Mouse (Mus musculus) gastrocnemius, postnatal 4 days (tissue): Measurements from ENCODE around the gene Lmnb2. TPM values are rescaled to one million over a fixed set of nuclear protein-coding genes. Genes with fewer than 3 reads are reported as not detected.

ENCODE experiments used
- DNase-seq, 2 experiments: peaks; one replicate each; pipeline ENCODE4 v3.0.0; 2021 to 2022; ENCODE audit warnings: low spot score in 2 of 2, mixed read lengths in 2 of 2
- long read RNA-seq, 2 experiments: library from polyadenylated mRNA; stranded (forward); transcript quantifications; one replicate each; pipeline ENCODE4 v2.0.0; 2021
- total RNA-seq, 2 experiments: library from RNA; stranded (reverse); gene quantifications; 2 replicates each; pipeline ENCODE4 v1.2.3; 2021

Lmnb2 gene
- 10 to 100 TPM; 46.8 to 50.5 TPM for total RNA-seq
- long read RNA-seq, experiment 1, transcript Lmnb2-201 (12 exons, 3,531 nt): major isoform, 28 of 57 reads
- long read RNA-seq, experiment 1, partial matches to known transcripts: 7 of 57 reads
- long read RNA-seq, experiment 1, other reads (novel, unspliced or antisense): 22 of 57 reads
- long read RNA-seq, experiment 2, transcript Lmnb2-201 (12 exons, 3,531 nt): major isoform, 56 of 92 reads
- long read RNA-seq, experiment 2, partial matches to known transcripts: 11 of 92 reads
- long read RNA-seq, experiment 2, other reads (novel, unspliced or antisense): 25 of 92 reads

DNA sequence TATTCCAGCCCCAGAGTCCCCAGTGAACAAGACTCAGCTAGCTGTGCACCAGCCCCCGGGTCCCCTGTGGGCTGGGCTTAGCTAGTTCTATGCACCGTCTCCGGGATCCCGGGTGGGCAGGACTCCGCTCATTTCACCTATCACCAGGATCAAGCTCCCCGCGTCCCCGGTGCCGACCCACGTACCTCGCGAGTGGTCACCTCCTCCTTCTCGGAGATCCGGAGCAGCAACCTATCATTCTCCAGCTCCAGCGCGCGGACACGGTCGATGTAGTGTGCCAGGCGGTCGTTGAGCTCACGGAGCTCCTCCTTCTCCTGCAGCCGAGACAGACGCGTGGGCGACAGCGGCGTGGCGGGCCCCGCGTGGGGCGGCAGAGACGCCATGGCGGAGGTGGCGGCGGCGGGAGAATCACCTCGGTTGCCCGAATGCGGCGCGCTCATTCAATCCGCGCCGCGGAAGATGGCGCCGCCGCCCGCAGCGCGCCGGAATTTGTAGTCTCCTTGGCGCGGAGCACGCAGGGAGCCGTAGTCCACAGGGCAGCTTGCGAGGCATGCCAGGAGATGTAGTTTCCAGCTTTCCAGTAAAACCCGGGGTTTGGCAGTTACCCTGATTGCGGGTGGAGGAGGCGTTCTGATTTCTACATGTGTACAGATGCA lies at the start of gene Lmnb2:
TSS of gene Lmnb2 (minus strand) at position 467 of the 656 bp plus-strand sequence.
- DNase-seq: peak in 1 of 2 experiments; percentile 77

DNA sequence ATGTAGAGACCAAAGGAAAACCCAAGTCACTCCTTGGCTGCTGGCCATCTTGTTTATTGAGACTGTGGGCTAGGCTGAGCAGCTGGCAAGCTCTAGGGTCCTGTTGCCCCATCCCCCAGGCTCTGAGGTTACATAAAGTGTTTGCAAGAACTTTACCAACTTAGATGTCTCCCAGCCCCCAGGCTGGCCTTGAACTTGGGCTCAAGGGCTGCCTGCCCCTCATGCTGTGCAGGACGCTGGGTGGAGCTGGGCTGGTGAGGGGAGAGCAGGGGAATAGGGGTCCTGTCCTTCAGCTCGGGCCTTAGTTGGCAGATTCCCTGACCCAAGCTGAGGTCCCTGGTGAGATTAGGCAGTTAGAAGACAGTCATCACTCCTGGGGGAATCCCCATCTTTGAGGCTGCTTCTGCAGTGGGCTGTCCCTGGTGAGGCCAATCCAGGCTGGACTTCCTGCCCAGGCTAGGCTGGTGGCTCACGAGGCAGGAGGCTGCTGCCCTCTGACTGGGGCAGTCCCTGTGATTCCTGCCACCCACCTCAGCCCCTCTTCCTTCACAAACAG lies 49.1 kb upstream of the Lmnb2 start:
- no peak for DNase-seq

DNA sequence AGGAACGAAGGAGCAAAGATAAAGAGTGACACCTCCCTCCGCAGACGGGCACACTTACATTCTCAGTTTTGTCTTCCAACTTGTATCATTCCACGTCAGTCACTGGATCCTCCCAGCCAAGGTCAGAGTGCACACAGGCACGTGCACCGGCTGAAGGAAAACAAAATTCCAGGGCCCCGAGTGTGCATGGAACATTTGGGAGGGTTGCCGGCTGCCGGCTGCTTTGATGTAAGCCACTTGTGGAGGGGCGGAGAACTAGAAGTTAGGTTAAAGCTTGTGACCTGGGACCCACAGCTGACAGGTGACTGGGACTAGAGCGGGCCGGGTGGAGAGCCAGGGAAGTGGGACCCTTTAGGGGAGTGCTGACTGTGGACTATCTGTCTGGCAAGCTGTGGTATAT lies 48.3 kb upstream of the Lmnb2 start:
- DNase-seq: no peak

DNA sequence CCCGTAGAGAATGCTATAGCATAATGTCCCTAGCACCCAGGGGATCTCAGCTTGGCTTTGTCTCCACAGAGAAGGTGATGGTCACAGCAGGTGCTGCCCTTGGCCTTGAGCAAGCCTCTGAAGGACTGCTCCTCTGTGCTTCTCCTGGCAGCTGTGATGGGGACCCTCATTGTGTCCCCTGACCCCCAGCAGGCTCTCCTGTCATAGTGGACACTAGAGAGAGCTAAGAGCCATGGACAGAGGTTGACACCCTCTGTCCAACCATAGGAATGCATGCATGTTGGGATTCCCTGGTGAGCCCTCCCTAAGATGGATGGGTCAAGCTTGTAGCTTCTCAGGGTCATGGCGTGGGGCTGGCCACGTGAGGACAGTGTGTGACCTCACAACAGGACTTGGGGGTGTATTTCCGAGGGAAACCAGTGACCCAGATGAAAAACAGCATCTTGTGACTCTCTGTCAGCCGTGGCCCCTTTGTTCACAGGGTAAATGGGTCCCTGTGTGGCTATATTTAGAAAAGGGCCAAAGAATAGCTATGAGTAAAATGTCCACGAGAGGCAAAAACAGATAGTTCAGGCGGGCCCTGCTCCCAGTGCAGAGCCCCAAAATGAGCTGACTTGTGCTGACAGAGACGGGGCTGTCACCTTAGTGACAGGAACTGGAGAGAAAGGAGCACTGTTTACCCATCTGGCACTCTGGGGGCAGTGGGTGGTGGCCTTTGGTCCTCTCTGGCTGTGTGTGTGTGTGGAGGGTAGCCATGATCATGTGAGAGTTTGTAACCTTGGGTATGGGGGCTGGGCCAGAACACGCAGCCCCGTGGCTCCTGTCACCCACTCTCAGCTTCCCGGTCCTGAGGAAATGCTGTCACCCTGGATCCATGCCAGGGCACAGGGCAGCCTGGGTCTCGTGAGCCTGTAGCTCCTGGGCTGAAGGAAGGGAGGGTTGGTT lies 45.3 kb upstream of the Lmnb2 start:
- DNase-seq: no peak

DNA sequence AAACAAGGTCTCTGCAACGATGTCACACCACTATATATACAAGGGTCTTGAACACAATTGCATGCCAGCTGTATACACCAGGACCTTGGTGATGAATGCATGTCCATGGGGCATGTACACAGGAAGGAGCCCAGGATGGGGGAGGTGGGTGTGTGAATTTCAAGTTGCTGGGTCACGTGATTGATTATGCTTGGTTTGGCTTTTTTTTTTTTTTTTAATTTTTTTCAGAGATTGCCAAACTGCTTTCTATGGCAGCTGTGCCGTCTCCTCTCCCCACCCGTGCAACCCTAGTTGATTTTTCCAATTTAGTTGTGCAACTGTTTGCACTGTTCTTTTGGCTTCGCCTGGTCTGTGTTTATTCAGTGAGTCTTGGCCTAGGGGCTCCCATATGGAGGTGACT lies 44.5 kb upstream of the Lmnb2 start:
- no peak for DNase-seq

DNA sequence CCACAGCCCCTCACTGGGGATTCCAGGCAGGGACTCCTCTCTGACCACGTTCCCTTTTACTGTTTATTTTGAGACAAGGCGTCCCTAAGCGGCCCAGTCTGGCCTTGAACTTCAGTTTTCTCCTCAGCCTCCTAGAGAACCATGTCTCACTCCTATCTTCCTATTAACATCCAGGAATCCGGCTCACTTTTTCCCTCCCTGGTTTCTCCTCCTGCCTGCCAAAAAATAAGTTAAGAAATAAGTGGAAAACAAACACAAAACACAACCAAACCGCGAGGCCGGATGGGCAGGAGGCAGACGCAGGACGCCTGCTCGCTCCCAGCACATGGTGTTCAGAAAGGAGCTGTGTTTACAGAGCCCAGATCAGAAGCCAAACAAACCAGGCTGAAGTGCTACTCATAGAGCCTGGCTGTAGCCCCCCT lies 44.0 kb upstream of the Lmnb2 start:
- DNase-seq: no peak

DNA sequence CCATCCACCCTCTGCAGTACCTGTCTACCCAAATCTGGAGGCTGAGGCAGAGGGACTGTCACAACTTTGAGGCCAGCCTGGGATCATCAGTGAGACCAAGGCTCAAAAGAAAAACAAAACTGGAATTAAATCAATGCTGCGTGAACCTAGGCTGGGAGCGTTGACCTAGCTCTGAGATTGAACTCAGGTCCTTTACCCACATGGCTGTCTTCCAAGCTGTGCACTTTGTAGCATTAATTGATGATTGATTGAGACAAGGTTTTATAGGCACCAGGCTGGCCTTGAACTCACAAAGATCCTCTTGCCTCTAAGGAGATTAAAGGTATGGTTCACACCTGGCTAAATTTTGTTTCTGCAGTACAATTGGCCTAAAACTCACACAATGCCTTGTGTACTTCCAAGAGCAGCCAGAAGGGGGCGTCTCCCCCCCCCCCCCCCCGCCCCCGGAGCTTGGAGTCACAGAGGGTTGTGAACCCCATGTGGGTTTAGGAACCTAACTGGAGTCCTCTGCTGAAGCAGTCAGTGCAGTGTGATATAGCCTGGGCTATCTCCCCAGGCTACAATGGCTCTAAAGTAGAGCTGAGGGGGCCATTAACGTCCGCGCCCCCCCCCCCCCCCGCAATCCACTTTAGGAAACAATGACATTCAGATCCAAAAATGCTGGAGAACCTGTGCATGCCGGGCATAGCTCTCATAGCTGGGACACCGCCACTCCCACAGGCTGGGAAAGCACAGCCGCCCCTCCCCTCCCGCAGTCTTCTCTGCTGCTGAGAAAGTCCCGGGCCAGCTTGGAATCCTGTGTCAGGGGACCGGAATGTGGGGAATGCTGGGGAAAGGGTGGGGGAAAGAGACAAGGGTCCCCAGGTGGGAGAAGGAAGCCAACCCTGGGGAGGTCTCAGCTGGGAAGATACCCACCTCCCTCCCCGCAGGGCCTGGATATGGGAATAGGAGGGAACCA lies 42.8 kb upstream of the Lmnb2 start:
- DNase-seq: peak in 1 of 2 experiments; percentile 75

DNA sequence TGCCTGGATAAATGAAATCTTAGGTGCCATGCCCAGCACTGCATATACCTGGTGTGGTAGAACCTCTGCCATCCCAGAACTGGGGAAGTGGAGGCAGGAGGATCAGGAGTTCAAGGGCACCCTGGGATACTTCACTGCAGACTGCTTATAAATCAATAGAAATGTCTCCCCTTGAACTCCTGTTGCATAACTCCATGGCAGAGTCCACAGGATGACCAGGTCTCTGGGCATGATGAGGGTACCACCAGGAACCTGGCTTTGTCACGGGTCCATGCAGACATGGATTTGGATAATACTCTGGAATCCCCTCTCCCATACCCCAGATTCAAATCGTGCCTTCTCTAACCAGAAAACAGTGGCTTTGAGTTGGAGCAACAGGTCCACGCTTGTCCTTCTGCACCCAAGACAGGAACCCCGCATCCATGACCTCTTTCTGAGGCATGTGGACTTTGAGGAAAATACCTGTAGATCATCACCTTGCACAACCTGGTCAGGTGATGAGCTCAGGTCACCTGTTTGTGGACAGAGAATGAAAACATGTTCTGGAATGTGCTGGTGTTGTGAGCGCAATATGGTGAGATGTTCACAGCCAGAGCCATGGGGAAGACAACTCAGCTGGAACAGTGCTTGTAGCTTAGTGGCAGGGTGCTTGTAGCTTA lies 41.1 kb upstream of the Lmnb2 start:
- no peak for DNase-seq

DNA sequence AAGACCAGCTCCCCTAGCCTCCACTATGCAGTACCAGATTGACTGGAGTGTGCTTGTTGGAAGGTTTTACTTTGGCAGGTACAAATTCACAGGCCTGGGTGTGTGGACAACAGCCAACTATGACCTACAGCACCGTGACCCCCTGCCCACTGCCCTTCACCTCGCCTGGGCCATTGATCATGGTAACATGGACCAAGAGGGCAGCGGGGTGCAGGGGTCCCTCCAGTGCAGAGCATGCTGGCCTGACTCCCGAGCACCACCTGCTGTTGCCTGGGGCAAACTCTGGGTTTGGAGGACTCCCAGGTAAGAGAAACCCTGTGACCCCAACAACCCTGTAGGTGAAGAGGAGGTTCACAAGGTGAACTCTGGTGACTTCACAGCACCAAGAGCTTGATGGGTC lies 39.7 kb upstream of the Lmnb2 start:
- DNase-seq: no peak

DNA sequence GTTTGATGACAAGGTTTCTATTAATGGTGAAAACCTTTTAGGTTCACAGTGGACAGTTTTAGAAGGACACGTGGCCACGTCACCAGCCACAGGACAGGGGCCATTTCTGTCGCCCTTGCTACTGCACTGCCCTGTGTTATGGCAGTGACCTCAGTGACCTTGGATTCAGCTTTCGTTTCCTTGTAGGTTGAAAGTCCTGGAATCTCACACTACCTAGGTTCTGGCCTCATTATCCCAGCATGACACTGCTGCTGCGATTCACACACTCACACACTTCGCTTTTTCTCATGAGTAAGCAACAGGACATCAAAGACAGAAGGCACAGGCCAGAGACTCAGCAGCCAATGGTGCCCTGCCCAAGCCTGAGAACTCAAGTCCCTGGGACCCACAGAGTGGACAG lies 38.9 kb upstream of the Lmnb2 start:
- DNase-seq: no peak

DNA sequence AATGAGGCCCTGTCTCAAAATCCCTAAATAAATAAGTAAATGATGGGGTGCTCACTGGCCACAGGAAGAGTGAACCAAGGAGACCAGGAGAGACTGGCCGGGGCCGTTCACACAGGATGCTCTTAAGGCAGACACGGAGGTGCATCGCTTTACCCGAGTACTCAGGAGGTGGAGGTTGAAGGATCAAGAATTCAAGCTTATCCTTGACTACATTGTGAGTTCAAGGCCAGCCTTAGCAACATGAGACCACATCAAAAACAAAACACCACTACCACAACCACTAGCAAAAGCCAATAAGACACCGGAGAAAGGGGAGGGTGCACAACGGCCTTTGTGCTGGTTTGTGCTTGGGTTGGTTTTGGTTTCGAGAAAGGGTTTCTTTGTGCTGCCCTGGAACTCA lies 38.3 kb upstream of the Lmnb2 start:
- DNase-seq: no peak

DNA sequence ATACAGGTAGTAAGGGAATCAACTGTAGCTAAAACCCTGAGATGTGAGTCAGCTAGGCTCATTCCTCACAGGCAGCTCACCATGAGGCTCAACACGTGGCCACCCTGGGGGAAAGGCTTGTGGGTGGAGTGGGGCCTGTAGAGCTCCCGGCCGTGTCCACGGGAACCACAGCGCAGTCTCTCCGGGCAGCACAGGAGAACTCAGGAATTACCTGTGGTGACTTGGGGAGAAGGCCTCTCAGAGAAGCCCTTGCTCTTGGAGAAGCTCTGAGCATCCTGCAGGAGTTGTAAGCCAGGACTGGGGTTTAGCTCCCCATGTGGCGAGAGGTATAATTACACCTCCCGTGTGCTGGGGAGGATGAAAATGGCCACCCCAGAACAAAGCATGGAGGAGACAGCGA lies 37.5 kb upstream of the Lmnb2 start:
- DNase-seq: no peak

DNA sequence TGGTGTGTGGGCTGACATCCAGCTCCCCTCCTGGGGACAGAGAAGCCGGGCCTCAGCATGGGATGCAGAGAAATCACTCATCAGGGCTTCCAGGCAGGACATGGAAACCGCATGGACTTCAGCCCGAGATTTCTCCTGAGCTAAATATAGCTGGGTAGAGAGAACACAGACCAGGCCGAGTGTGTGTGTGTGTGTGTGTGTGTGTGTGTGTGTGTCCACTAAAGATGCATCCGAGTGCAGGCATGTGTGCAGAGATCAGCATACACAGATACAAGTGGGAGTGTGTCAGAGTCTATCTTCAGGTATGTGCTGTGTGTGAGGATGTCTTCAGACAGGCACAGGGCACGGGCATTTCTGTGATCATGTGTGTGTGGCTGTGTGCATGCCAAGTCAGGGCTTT lies 36.8 kb upstream of the Lmnb2 start:
- no peak for DNase-seq

DNA sequence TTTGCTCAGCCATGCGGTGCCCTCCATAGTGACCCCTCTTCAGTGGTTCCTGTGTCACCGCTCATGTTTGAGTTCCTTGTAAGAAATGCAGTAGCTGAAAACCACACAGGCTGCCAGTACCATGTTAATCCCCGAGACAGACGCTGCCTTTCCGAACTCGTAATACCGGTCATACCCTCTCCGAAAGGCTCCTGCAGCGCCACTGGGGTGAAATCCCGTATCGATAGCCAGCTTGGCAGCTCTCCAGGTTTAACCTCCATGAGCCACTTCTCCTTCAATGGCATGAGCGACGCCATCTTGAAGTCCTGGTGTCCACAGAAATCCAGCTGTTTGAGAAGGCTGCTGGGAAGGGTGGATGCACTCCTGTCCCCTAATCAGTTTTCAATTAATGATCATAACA lies 36.4 kb upstream of the Lmnb2 start:
- no peak for DNase-seq

DNA sequence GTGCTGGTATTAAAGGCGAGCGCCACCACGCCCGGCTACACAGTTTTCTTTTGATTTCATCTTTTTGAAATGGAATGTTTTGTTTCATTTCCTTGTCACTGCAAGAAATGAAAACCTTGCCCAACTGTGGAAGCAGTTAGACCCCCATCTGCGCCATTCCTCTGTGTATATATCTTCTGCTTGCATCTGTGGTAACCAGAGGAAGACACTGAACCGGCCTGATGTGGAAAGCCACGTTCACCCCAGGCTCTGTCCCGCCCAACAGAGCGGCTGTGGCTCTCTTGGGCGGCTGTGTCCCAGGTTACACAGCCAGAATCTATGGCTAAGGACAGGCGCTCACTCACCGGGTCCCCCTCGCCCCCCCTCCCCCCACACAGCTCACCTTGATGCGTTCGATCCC lies 34.4 kb upstream of the Lmnb2 start:
- no peak for DNase-seq

DNA sequence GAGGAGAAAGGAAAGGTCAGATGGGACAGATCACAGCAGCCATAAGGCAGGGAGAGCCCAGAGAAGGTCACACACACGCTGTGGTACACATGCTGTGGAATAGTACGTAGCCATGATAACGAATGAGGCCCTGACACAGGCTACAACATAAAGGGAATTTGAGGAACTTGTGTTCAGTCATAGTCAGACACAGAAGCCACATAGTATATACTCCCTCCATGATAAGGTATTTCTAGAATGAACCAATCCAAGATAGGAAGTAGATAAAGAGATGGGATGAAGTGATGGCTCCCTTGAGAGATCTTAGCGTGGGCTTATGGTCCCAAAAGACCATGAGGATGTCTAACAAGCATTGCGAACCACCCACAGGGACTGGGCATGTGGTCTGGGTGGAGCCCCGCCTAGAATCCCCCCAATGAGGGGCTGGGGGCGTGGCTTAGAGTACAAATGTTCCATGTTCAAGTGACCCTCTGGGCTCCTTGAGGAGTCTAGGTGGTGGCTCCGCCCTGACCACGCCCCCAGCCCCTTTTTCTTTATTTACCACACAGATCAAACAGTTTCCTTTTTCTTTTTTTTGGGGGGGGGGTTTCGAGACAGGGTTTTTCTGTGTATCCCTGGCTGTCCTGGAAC lies 33.8 kb upstream of the Lmnb2 start:
- DNase-seq: no peak

DNA sequence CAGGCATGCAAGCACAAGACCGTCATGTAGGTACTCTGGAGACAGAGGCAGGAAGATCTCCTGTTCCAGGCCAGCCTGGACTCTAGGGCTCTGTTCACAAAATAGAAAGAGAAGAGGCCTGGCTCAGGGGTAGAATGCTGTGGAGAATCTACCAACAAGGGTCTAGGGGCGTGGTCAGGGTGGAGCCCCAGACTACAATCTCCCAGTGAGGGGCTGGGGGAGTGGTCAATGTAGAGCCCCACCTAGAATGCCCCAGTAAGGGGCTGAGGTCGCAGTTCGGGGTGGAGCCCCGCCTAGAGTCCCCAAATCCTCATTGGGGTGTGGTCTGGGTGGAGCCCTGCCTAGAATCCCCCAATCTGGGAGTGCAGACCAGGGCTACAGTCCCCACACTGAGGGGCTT lies 32.3 kb upstream of the Lmnb2 start:
- no peak for DNase-seq

DNA sequence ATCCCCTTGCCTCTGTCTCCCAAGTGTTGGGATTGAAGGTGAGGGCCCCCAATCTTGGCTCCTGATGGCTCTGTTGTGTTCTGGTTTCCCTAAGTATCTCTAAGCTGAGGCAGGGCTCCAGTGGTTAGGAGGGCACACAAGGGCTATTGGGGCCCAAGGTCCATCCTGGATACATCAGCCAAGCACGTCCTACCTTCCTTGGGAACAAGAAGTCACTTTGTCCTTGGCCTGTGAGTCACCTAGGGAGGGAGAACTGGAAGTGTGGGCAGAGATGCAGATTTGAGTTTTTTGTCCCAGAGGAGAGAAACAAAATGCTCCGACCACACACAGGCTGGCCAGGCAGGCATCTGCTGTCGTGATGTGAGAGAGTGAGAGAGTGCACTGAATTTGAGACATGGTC lies 31.0 kb upstream of the Lmnb2 start:
- DNase-seq: no peak

DNA sequence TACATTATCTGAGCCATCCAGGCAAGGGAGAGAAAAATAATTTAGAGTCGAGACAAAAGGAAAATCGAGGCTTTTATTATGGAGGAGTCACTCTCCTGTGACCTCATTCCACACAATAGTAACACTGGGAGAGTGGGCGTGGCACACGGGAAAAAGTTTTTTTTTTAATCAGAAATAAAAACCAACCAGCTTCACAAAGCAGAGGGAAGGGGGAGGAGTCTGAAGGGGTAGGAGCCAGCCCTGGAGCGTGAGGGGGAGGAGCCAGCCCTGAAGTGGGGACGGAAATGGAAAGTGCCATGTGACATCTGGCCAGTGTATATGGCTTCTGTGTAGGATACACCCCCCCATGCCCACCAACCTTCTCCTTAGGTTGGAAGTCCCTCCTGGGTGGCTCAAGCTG lies 30.5 kb upstream of the Lmnb2 start:
- no peak for DNase-seq
